Mouse (Mus musculus) heart, adult 8-10 months (tissue): ENCODE measurements around the gene Pip4k2c. TPM values are rescaled to one million over a fixed set of nuclear protein-coding genes. Genes with fewer than 3 reads are reported as not detected.

ENCODE experiments used
- DNase-seq: peaks from one replicate; pipeline ENCODE4 v3.0.0; 2022; ENCODE audit warnings: low spot score
- total RNA-seq, 4 experiments: library from RNA; stranded (reverse); gene quantifications; 2 replicates each; pipeline ENCODE4 v1.2.4; 2022

Gene Pip4k2c
- total RNA-seq, result 10 to 100 TPM; 32.4 to 38.3 (median 35.3) TPM

GRCm38 (mm10) chr10:127211414-127211854 lies at the start of gene Pip4k2c:
Pip4k2c (minus strand) TSS chr10:127211585.
- peak; percentile 82 for DNase-seq

DNA sequence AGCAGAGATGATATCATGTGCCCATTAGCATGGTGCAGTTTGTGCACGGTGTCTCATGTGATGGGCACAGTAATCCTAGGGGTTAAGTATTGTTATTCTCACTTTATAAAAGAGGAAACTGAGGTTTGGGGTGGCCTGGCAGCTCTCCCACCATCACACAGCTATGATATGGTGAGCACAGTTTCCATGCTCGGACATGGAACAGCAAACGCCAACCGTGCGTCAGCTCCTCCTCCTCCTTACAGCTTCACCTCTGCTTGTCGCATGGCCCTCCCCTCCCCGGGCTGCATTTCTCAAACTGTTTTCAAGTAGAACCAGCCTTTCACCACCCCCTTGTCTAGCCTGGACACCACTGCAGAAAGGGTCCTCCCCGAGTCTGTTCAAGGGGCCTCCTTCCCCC lies 47.1 kb upstream of the Pip4k2c start:
- DNase-seq, result no peak

GRCm38 (mm10) chr10:127257790-127258189 lies 46.4 kb upstream of the Pip4k2c start:
- DNase-seq, result no peak

DNA sequence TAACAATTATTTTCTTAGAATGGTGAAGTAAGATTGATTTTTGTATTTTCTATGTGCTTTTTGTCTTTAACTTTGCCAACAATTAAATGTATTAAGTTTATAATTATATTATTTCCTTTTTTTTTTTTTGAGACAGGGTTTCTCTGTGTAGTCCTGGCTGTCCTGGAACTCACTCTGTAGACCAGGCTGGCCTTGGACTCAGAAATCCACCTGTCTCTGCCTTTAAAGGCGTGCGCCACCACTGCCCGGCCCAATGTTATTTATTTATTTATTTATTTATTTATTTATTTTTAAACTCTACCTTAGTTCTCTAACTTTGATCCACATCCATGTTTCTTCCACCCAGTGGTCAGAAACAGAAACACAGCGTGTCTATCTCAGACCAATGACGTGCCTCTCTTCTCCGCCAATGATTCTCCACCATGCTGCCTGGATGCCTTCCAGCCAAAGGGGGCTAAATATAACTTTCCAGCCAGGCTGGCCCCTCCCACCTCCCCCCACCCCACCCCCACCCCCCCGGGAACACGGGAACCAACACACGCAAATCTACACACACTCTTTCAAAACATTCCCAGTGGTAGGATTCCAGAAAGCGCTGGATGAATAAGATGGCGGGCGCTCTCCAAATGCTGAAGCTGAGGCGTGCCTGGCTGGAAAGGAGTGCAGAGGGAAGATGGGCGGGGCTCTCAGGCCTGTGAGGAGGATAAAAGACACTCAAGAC lies 44.4 kb upstream of the Pip4k2c start:
- peak; percentile 50 for DNase-seq

DNA sequence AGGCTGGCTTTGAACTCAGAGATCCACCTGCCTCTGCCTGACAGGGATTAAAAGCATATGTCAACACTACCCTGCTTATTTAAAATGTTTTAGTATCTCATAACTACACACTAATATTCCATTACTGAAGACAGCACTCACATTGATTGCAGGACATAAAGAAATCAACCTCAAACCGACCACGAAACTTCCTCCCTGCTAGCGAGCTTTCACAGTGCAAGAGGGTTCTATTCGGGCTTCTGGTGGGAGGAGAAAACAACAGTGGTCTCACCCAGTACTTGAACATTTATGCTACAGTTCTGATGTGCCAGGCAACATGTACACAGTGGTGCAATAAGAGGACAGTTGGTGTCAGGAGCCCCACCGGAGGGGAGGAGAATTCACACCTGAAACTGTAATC lies 39.4 kb upstream of the Pip4k2c start:
- no peak for DNase-seq

- no peak for DNase-seq
These were observed 26.9 kb upstream of the Pip4k2c start for GRCm38 (mm10) chr10:127238241-127238824.

GRCm38 (mm10) chr10:127236541-127236940 lies 25.2 kb upstream of the Pip4k2c start:
- no peak for DNase-seq

- no peak for DNase-seq
These were observed 21.8 kb upstream of the Pip4k2c start for GRCm38 (mm10) chr10:127233141-127233540.

DNA sequence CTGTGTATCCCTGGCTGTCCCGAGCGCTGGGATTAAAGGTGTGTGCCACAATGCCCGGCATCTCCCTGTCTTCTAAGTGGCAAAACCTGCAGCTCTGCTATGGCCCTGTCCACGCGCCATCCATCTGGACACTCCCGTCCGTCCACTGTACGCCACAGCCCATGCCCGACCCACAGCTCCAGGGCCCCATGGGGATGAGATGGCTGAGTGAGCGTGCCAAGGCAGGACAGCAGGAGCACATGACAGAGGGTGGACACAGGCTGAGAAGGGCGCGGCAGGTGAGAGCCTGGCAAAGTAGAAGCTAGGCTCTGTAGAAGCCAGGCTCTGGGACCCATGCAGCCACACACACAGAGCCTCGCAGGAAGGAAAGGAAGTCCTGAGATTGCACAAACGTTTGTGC lies 20.4 kb upstream of the Pip4k2c start:
- DNase-seq, result no peak

GRCm38 (mm10) chr10:127230693-127231092 lies 19.3 kb upstream of the Pip4k2c start:
- DNase-seq, result no peak

DNA sequence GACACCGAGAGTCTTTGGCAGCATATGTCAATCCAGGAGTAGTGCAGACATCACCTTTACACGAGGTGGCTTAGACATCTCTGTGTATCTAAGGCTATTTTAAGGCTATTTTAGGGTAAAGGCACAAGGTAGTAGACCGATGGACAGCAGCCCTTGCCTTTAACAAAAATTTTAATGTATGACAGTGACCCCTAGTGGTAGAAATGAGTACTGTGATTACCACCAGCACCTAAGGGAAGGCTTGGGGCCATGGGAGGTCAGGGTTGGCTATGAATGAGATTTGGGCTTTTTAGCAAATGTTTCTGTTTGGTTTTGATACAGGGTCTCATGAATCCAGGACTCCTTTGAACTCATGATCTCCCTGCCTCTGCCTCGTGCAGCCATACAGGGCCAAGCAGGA lies 17.5 kb upstream of the Pip4k2c start:
- peak; percentile 87 for DNase-seq

DNA sequence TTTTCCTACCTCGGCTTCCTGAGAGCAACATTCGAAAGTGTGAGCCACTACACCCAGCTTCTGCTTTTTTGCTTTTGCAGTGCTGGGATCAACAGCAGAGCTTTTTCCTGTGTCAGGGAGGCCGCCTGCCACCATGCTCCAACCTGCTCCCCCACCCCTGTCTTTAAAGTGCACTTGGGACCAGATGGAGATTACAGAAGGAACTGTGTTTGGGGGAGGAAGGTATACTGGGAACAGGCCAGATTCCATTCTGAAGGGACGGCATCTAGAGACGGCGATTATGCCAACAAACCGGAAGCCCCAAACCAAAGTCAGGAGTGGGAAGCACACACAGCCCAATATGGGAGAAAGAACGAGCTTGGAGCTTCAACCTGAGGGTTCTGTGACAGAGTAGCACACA lies 15.8 kb upstream of the Pip4k2c start:
- no peak for DNase-seq

GRCm38 (mm10) chr10:127226318-127226895 lies 15.0 kb upstream of the Pip4k2c start:
- no peak for DNase-seq

DNA sequence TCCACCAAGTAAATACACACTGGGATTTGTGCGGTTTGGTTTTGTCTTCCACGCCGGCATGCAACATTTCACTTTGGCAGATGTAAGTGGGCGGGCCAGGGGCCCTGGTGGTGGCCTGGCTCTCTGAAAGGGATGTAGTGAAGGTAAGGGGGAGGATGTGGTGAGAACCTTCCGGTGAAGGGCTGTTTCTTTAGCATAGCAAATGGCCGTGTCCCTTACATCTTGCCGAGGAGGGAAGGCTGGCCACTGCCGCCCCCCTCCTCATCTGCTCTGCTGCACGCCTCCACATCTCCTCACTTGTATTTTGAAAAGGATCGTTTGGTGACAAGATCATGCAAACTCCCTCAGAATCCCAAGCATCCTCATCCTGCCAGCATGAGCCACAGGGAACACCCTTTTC lies 14.3 kb upstream of the Pip4k2c start:
- no peak for DNase-seq

DNA sequence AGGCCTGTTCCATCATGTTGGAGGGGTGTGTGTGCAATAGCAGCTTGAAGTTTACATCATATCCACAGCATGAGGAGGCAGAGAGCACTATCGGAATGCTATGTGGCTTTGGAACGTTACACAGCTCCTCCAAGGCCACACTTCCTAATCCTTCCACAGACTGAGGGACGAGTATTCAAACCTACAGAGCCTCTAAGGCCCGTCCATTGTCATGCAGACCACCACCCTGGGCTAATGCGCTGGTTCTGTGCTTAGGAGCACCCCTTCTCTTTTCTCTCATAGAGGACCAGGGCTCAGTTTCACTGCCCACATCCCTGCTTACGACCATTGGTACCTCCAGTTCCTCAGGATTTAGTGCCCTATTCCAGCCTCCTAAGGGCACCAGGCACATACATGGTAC lies 13.8 kb upstream of the Pip4k2c start:
- DNase-seq, result no peak

DNA sequence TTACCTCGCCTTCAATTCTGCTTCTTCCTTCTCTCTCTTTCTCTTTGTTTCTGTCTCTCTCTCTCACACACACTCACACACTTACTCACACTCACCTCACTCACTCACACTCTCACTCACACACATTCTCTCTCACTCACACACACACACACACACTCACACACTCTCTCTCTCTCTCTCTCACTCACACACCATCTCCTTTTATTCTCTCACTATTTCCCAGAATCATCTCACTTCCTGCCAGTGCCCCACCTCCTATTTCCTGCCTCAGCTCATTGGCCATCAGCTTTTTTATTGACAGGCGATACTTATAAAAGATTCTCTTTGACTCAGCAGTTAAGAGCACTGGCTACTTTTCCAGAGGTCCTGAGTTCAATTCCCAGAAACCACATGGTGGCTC lies 7.0 kb upstream of the Pip4k2c start:
- DNase-seq, result no peak

- DNase-seq, result no peak
These were observed 5.8 kb upstream of the Pip4k2c start for GRCm38 (mm10) chr10:127217177-127217576.

GRCm38 (mm10) chr10:127216456-127216855 lies 5.1 kb upstream of the Pip4k2c start:
- DNase-seq, result no peak

- DNase-seq, result no peak
These were observed 3.0 kb upstream of the Pip4k2c start for GRCm38 (mm10) chr10:127214422-127214803.

- DNase-seq, result no peak
These were observed 2.5 kb upstream of the Pip4k2c start for GRCm38 (mm10) chr10:127213704-127214421.

GRCm38 (mm10) chr10:127213272-127213671 lies 1.9 kb upstream of the Pip4k2c start:
- DNase-seq, result no peak

DNA sequence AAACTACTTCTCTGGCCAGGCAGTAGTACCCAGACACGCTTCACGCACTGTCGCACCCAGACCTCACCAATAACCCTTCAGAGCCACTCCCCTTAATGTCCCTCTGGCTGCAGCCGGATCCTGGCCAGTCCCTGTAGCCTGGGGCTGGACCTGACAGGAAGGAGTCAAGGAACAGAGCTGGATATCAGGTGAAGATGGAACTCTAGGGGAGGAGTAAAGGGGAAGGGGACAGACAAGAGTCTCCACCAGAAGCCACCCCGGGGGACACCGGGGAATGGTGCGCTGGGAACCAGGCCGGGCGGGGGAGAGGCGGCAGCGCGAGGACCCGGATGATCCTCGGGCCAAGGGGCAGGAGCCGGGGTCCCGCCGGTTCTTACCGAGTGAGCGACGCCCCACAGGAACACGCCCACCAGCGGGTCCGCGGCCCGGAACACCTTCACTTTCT lies 402 bp downstream of the Pip4k2c start:
- no peak for DNase-seq
